Mouse (Mus musculus) heart, postnatal 10 days (tissue): ENCODE results near the gene Atp2b1. TPM values are rescaled to one million over a fixed set of nuclear protein-coding genes. Genes with fewer than 3 reads are reported as not detected.
"Not testable (repeated sequence)": the region's sequence is repeated elsewhere in the genome, so short reads cannot be mapped to it uniquely, and the experiment has no call there.

Experiments used
- DNase-seq, 2 experiments: peaks; one replicate each; pipeline ENCODE4 v3.0.0; 2021
- intact Hi-C: fragments of 180-260 bp; cut with DNase I; formaldehyde crosslinking; loops from one replicate; pipeline ENCODE4 v1.15.1; 2025
- total RNA-seq, 2 experiments: library from RNA; stranded (reverse); gene quantifications; 2 replicates each; pipeline ENCODE4 v1.2.3; 2021

Atp2b1 gene
- total RNA-seq, 2 experiments from 2014 or later = 73.3 to 76.6 TPM

GRCm38 (mm10) chr10:98959385-98959784 lies 45.2 kb downstream of the Atp2b1 start:
- intact Hi-C loops = no loop called here
- DNase-seq = no peak

GRCm38 (mm10) chr10:98960911-98961310 lies 46.7 kb downstream of the Atp2b1 start:
- intact Hi-C loops = no loop called here

GRCm38 (mm10) chr10:98962092-98962491 lies 47.9 kb downstream of the Atp2b1 start:
- intact Hi-C loops = no loop called here
- DNase-seq = peak in 1 of 2 experiments; percentile 15

More at GRCm38 (mm10) chr10:98960911-98961310, 46.7 kb downstream of the Atp2b1 start:
- DNase-seq = no peak

- DNase-seq = no peak
Observed at GRCm38 (mm10) chr10:98966407-98967215, 52.4 kb downstream of the Atp2b1 start.

GRCm38 (mm10) chr10:98967240-98967891 lies 53.2 kb downstream of the Atp2b1 start:
- intact Hi-C loops = no loop called here
- DNase-seq = peak in 1 of 2 experiments; percentile 11

More at GRCm38 (mm10) chr10:98966407-98967215, 52.4 kb downstream of the Atp2b1 start:
- intact Hi-C loops = no loop called here

GRCm38 (mm10) chr10:98970917-98971316 lies 56.7 kb downstream of the Atp2b1 start:
- no peak for DNase-seq
- intact Hi-C loops = no loop called here

- intact Hi-C loops = no loop called here
- no peak for DNase-seq
Observed at GRCm38 (mm10) chr10:98972359-98972758, 58.2 kb downstream of the Atp2b1 start.

GRCm38 (mm10) chr10:98972912-98973605 lies 58.9 kb downstream of the Atp2b1 start:
- intact Hi-C loops = no loop called here
- no peak for DNase-seq

- intact Hi-C loops = loop anchor here (5.0 kb wide), 1 partner anchor 57 kb away; no protein-coding TSS in a partner anchor
- no peak for DNase-seq
Observed at GRCm38 (mm10) chr10:98974645-98975044, 60.4 kb downstream of the Atp2b1 start.

- DNase-seq = no peak
- intact Hi-C loops = loop anchor here (5.0 kb wide), 1 partner anchor 58 kb away; no protein-coding TSS in a partner anchor
Observed at GRCm38 (mm10) chr10:98975611-98976010, 61.4 kb downstream of the Atp2b1 start.

- intact Hi-C loops = loop anchor here (5.0 kb wide), 1 partner anchor 60 kb away; no protein-coding TSS in a partner anchor
- DNase-seq = no peak
Observed at GRCm38 (mm10) chr10:98976877-98977494, 62.8 kb downstream of the Atp2b1 start.

- intact Hi-C loops = loop anchor here (5.0 kb wide), 1 partner anchor 61 kb away; no protein-coding TSS in a partner anchor
- DNase-seq = no peak
Observed at GRCm38 (mm10) chr10:98978766-98979165, 64.6 kb downstream of the Atp2b1 start.

GRCm38 (mm10) chr10:98979296-98979695 lies 65.1 kb downstream of the Atp2b1 start:
- intact Hi-C loops = loop anchor here (5.0 kb wide), 1 partner anchor 62 kb away; no protein-coding TSS in a partner anchor
- DNase-seq = no peak

- DNase-seq = no peak
- intact Hi-C loops = loop anchor here (5.0 kb wide), 1 partner anchor 63 kb away; no protein-coding TSS in a partner anchor
Observed at GRCm38 (mm10) chr10:98979951-98980350, 65.7 kb downstream of the Atp2b1 start.

- no peak for DNase-seq
- intact Hi-C loops = loop anchor here (5.0 kb wide), 1 partner anchor 500 kb away; no protein-coding TSS in a partner anchor
Observed at GRCm38 (mm10) chr10:98991964-98992363, 77.8 kb downstream of the Atp2b1 start.

- no peak for DNase-seq
- intact Hi-C loops = loop anchor here (5.0 kb wide), 1 partner anchor 501 kb away; no protein-coding TSS in a partner anchor
Observed at GRCm38 (mm10) chr10:98993186-98993585, 79.0 kb downstream of the Atp2b1 start.

GRCm38 (mm10) chr10:98995016-98995747 lies 81.0 kb downstream of the Atp2b1 start:
- DNase-seq, intact Hi-C loops: not testable (repeated sequence)

GRCm38 (mm10) chr10:99004866-99005265 lies 90.7 kb downstream of the Atp2b1 start:
- intact Hi-C loops = no loop called here

GRCm38 (mm10) chr10:99011084-99011483 lies 96.9 kb downstream of the Atp2b1 start:
- DNase-seq = no peak
- intact Hi-C loops = no loop called here

More at GRCm38 (mm10) chr10:99004866-99005265, 90.7 kb downstream of the Atp2b1 start:
- no peak for DNase-seq
